Mouse (Mus musculus) intestine, postnatal 0 days (tissue): ENCODE results near the gene Nptx1. TPM values are rescaled to one million over a fixed set of nuclear protein-coding genes. Genes with fewer than 3 reads are reported as not detected.

Source experiments
- ATAC-seq: fragments of 200-750 bp; cut with Nextera tagmentation; 2 replicates; pipeline ENCODE4 v1.8.0; 2017; ENCODE audit warnings: mild to moderate bottlenecking, moderate TSS enrichment, moderate library complexity
- H3K27ac ChIP-seq: fragments of 300-500 bp; sonication (generic); 2 replicates; pipeline ENCODE4 v1.5.1; 2014; ENCODE audit warnings: mild to moderate bottlenecking, low read depth, low read length, moderate library complexity
- H3K27me3 ChIP-seq: fragments of 300-500 bp; sonication (generic); replicated peaks from 2 replicates; pipeline ENCODE4 v1.6.1; 2014; ENCODE audit warnings: low read length, mixed read lengths; ENCODE audit not compliant: control insufficient read depth, insufficient read depth
- H3K36me3 ChIP-seq: fragments of 300-500 bp; sonication (generic); 2 replicates; pipeline ENCODE4 v1.6.1; 2014; ENCODE audit warnings: mild to moderate bottlenecking, moderate library complexity; ENCODE audit not compliant: control insufficient read depth, insufficient read depth
- H3K4me1 ChIP-seq: fragments of 300-500 bp; sonication (generic); replicated peaks from 2 replicates; pipeline ENCODE4 v1.6.1; 2014; ENCODE audit warnings: antibody characterized with exemption, low read length, mixed read lengths; ENCODE audit not compliant: control insufficient read depth, insufficient read depth
- H3K4me2 ChIP-seq: fragments of 300-500 bp; sonication (generic); replicated peaks from 2 replicates; pipeline ENCODE4 v1.6.1; 2014; ENCODE audit warnings: low read depth, mild to moderate bottlenecking, moderate library complexity
- H3K4me3 ChIP-seq: fragments of 300-500 bp; sonication (generic); 2 replicates; pipeline ENCODE4 v1.5.1; 2014; ENCODE audit warnings: low read depth, low read length
- H3K9ac ChIP-seq: fragments of 300-500 bp; sonication (generic); 2 replicates; pipeline ENCODE4 v1.6.1; 2014; ENCODE audit warnings: mild to moderate bottlenecking, low read depth, low read length
- H3K9me3 ChIP-seq: fragments of 300-500 bp; sonication (generic); 2 replicates; pipeline ENCODE4 v1.6.1; 2016; ENCODE audit warnings: mixed run types; ENCODE audit not compliant: control insufficient read depth
- CTCF ChIP-seq: sonication (generic); IDR thresholded peaks from 2 replicates; pipeline ENCODE4 v1.5.1; 2016; ENCODE audit warnings: low read depth, mild to moderate bottlenecking, control low read depth, antibody characterized with exemption, moderate library complexity
- WGBS: fragments of 180-500 bp; shearing (Covaris S2); extraction: QIAGEN DNeasy Blood & Tissue Kit; methylation state at CpG from one replicate; pipeline ENCODE4 v1.1.7; 2014; 5-methylcytosine and 5-hydroxymethylcytosine counted together
- polyA plus RNA-seq: library from polyadenylated mRNA; unstranded; fragments of >200 nt; fragmentation: Nextera tagmentation; extraction: Ambion mirVana; gene quantifications from 2 replicates; pipeline ENCODE4 v1.2.1, GENCODE M21; 2015

Nptx1 gene
- polyA plus RNA-seq, 1 experiment from 2014 or later = 0.26 TPM

- H3K4me3 ChIP-seq = no peak overlapping the region
- no peaks in the 10 kb centered on the region for H3K4me1 ChIP-seq
- H3K27ac ChIP-seq = no peak overlapping the region
- H3K9ac ChIP-seq = no peak overlapping the region
- no peak overlapping the region for H3K4me2 ChIP-seq
- ATAC-seq = no peak
- TF ChIP-seq CTCF = peak; percentile 32; the same call in 1 of the 2 replicates
- no peaks in the 10 kb centered on the region for H3K27me3 ChIP-seq
- 66% methylated on average over 7 of the region's 7 CpGs for whole genome bisulfite sequencing
- H3K36me3 ChIP-seq = no peaks in the 10 kb centered on the region
- no peaks in the 10 kb centered on the region for H3K9me3 ChIP-seq
Measured at GRCm38 (mm10) chr11:119533745-119534144, 13.8 kb downstream of the Nptx1 start.

- H3K27me3 ChIP-seq = no peaks in the 10 kb centered on the region
- no peak overlapping the region for H3K9ac ChIP-seq
- no peak for ATAC-seq
- no peak for TF ChIP-seq CTCF
- H3K4me2 ChIP-seq = no peak overlapping the region
- no peak overlapping the region for H3K4me3 ChIP-seq
- H3K9me3 ChIP-seq = no peaks in the 10 kb centered on the region
- 76% methylated on average over 8 of the region's 8 CpGs for WGBS
- H3K27ac ChIP-seq = no peak overlapping the region
- no peaks in the 10 kb centered on the region for H3K4me1 ChIP-seq
- no peaks in the 10 kb centered on the region for H3K36me3 ChIP-seq
Measured at GRCm38 (mm10) chr11:119532460-119532859, 15.1 kb downstream of the Nptx1 start.

- no peaks in the 10 kb centered on the region for H3K36me3 ChIP-seq
- no peaks in the 10 kb centered on the region for H3K9me3 ChIP-seq
- H3K27ac ChIP-seq = no peak overlapping the region
- no peak overlapping the region for H3K4me3 ChIP-seq
- H3K4me1 ChIP-seq = 0 out of 2 replicates have a peak, but pooled peaks cover 5% of the 10 kb centered on the region
- no peaks in the 10 kb centered on the region for H3K27me3 ChIP-seq
- no peak overlapping the region for H3K4me2 ChIP-seq
- H3K9ac ChIP-seq = no peak overlapping the region
- no peak for ATAC-seq
- no peak for TF ChIP-seq CTCF
- WGBS = 53% methylated on average over 11 of the region's 11 CpGs
Measured at GRCm38 (mm10) chr11:119528930-119529329, 18.6 kb downstream of the Nptx1 start.

GRCm38 (mm10) chr11:119526068-119526966 is 21.2 kb downstream of the Nptx1 start:
- no peak overlapping the region for H3K4me2 ChIP-seq
- no peaks in the 10 kb centered on the region for H3K27me3 ChIP-seq
- no peak overlapping the region for H3K9ac ChIP-seq
- ATAC-seq = no peak
- H3K4me1 ChIP-seq = 0 out of 2 replicates have a peak, but pooled peaks cover 5% of the 10 kb centered on the region
- WGBS = 77% methylated on average over 14 of the region's 14 CpGs
- H3K9me3 ChIP-seq = no peaks in the 10 kb centered on the region
- H3K4me3 ChIP-seq = no peak overlapping the region
- TF ChIP-seq CTCF = no peak
- H3K36me3 ChIP-seq = no peaks in the 10 kb centered on the region
- H3K27ac ChIP-seq = no peak overlapping the region

GRCm38 (mm10) chr11:119524545-119524949 is 23.0 kb downstream of the Nptx1 start:
- H3K27me3 ChIP-seq = no peaks in the 10 kb centered on the region
- no peaks in the 10 kb centered on the region for H3K36me3 ChIP-seq
- no peak for TF ChIP-seq CTCF
- 2% methylated on average over 33 of the region's 33 CpGs for WGBS
- H3K9ac ChIP-seq = 0 out of 2 replicates have a peak overlapping the region, but pooled peaks have one; percentile 40
- ATAC-seq = peak; percentile 81
- no peak overlapping the region for H3K27ac ChIP-seq
- no peaks in the 10 kb centered on the region for H3K9me3 ChIP-seq
- H3K4me3 ChIP-seq = peak overlapping the region; percentile 38
- 0 out of 2 replicates have a peak, but pooled peaks cover 8% of the 10 kb centered on the region for H3K4me1 ChIP-seq
- H3K4me2 ChIP-seq = peak overlapping the region; percentile 72

GRCm38 (mm10) chr11:119523392-119523791 is 24.2 kb downstream of the Nptx1 start:
- H3K4me3 ChIP-seq = no peak overlapping the region
- H3K27ac ChIP-seq = no peak overlapping the region
- H3K9ac ChIP-seq = no peak overlapping the region
- no peak overlapping the region for H3K4me2 ChIP-seq
- no peaks in the 10 kb centered on the region for H3K27me3 ChIP-seq
- ATAC-seq = no peak
- no peaks in the 10 kb centered on the region for H3K36me3 ChIP-seq
- H3K9me3 ChIP-seq = no peaks in the 10 kb centered on the region
- WGBS = 86% methylated on average over 3 of the region's 3 CpGs
- 0 out of 2 replicates have a peak, but pooled peaks cover 8% of the 10 kb centered on the region for H3K4me1 ChIP-seq
- TF ChIP-seq CTCF = no peak
